Mouse (Mus musculus) limb, embryonic 11.5 days (tissue): ENCODE results near the gene Gm6899. TPM values are rescaled to one million over a fixed set of nuclear protein-coding genes. Genes with fewer than 3 reads are reported as not detected.

Source experiments
- ATAC-seq: fragments of 200-750 bp; cut with Nextera tagmentation; 2 replicates; pipeline ENCODE4 v1.8.0; 2017; ENCODE audit warnings: low read depth; ENCODE audit not compliant: insufficient number of reproducible peaks, low FRiP score, low TSS enrichment
- DNase-seq: peaks from one replicate; pipeline ENCODE4 v3.0.0-alpha.2; 2015; ENCODE audit warnings: low spot score
- H3K27ac ChIP-seq: fragments of 300-500 bp; sonication (generic); replicated peaks from 2 replicates; pipeline ENCODE4 v1.5.1; 2014; ENCODE audit warnings: low read depth, mild to moderate bottlenecking, low read length
- H3K27me3 ChIP-seq: fragments of 300-500 bp; sonication (generic); 2 replicates; pipeline ENCODE4 v1.6.1; 2014; ENCODE audit warnings: mild to moderate bottlenecking, low read length, mixed read lengths; ENCODE audit not compliant: control insufficient read depth, insufficient read depth
- H3K36me3 ChIP-seq: fragments of 300-500 bp; sonication (generic); 2 replicates; pipeline ENCODE4 v1.6.1; 2014; ENCODE audit warnings: mild to moderate bottlenecking, low read length, moderate library complexity, mixed read lengths; ENCODE audit not compliant: control insufficient read depth, insufficient read depth
- H3K4me1 ChIP-seq: fragments of 300-500 bp; sonication (generic); 2 replicates; pipeline ENCODE4 v1.6.1; 2014; ENCODE audit warnings: low read length, mixed read lengths; ENCODE audit not compliant: control insufficient read depth, insufficient read depth
- H3K4me2 ChIP-seq: fragments of 300-500 bp; sonication (generic); 2 replicates; pipeline ENCODE4 v1.6.1; 2014; ENCODE audit warnings: low read depth, mild to moderate bottlenecking, moderate library complexity; ENCODE audit not compliant: severe bottlenecking
- H3K4me3 ChIP-seq: fragments of 300-500 bp; sonication (generic); 2 replicates; pipeline ENCODE4 v1.5.1; 2014; ENCODE audit warnings: low read depth, low read length
- H3K9ac ChIP-seq: fragments of 300-500 bp; sonication (generic); 2 replicates; pipeline ENCODE4 v1.6.1; 2014; ENCODE audit warnings: mild to moderate bottlenecking, low read length
- H3K9me3 ChIP-seq: fragments of 300-500 bp; sonication (generic); 2 replicates; pipeline ENCODE4 v1.6.1; 2016; ENCODE audit warnings: low read length; ENCODE audit not compliant: control insufficient read depth
- WGBS: fragments of 180-500 bp; shearing (Covaris S2); extraction: QIAGEN DNeasy Blood & Tissue Kit; methylation state at CpG from one replicate; pipeline ENCODE4 v1.1.7; 2014; 5-methylcytosine and 5-hydroxymethylcytosine counted together
- polyA plus RNA-seq: library from polyadenylated mRNA; unstranded; fragments of >200 nt; fragmentation: Nextera tagmentation; extraction: Ambion mirVana; gene quantifications from 2 replicates; pipeline ENCODE4 v1.2.1, GENCODE M21; 2014

The Gm6899 gene
- polyA plus RNA-seq, 1 experiment from 2014 or later, result not detected

GRCm38 (mm10) chr11:26618475-26619223 lies 25.6 kb downstream of the Gm6899 start:
- H3K36me3 ChIP-seq, result no peaks in the 10 kb centered on the region
- no peaks in the 10 kb centered on the region for H3K4me1 ChIP-seq
- no peak overlapping the region for H3K9ac ChIP-seq
- 82% methylated on average over 2 of the region's 2 CpGs for WGBS
- H3K27me3 ChIP-seq, result no peaks in the 10 kb centered on the region
- no peaks in the 10 kb centered on the region for H3K9me3 ChIP-seq
- H3K4me3 ChIP-seq, result no peak overlapping the region
- ATAC-seq, result no peak
- no peak for DNase-seq
- H3K4me2 ChIP-seq, result no peak overlapping the region
- H3K27ac ChIP-seq, result no peak overlapping the region

DNA sequence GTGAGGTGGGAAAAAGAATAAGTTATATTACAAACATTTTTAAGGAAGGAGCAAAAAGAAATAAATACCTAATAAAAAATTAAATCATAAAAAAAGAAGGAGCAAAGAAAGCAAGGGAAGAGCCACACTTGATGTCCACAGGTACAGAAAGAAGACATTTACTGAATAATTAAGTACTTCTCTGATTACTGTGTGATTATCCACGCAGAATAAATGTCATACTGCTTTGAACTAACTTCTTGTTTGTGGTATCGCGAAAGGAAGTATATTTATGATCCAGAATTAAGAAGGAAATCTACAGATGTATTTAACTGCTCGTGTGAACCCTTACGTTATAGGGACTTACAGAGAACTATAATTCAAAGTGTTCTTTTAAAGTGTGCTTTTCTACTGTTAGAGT lies 29.7 kb downstream of the Gm6899 start:
- Histone ChIP-seq H3K36me3 (no peaks in the 10 kb centered on the region), H3K4me3 (no peak overlapping the region), H3K4me2 (no peak overlapping the region), H3K27me3 (no peaks in the 10 kb centered on the region), H3K9ac (no peak overlapping the region), H3K9me3 (no peaks in the 10 kb centered on the region), H3K27ac (no peak overlapping the region), H3K4me1 (no peaks in the 10 kb centered on the region)
- DNase-seq (no peak), ATAC-seq (no peak)
- WGBS, result 82% methylated on average over 5 of the region's 5 CpGs

GRCm38 (mm10) chr11:26636239-26636638 lies 43.2 kb downstream of the Gm6899 start:
- WGBS, result 85% methylated on average over 1 of the region's 1 CpGs
- no peaks in the 10 kb centered on the region for H3K36me3 ChIP-seq
- no peak for DNase-seq
- no peak overlapping the region for H3K4me3 ChIP-seq
- H3K9ac ChIP-seq, result no peak overlapping the region
- ATAC-seq, result no peak
- H3K9me3 ChIP-seq, result no peaks in the 10 kb centered on the region
- no peak overlapping the region for H3K4me2 ChIP-seq
- no peaks in the 10 kb centered on the region for H3K4me1 ChIP-seq
- no peak overlapping the region for H3K27ac ChIP-seq
- no peaks in the 10 kb centered on the region for H3K27me3 ChIP-seq

DNA sequence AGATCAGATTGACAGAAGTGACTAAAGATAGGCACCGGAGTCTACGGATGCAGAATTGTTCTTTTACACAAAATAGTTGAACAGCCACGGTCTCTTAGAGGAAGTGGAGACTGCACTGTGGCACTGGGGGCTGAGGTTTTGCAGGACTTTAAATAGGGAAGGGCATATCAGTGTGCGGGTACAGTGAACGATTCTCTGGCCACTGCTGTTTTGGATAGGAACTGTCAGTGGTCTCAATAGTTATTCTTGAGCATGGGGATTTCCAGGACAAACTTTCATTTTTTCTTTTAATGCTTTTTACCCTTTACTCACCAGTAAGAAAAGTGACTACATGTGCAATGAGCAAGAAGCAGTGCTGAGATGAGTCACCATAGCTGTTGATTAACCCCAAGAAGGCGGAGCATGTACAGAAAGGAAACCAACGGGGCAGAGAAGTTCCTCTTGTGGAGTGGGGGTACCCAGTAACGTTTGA lies 47.3 kb downstream of the Gm6899 start:
- Histone ChIP-seq H3K27me3 (no peaks in the 10 kb centered on the region), H3K36me3 (no peaks in the 10 kb centered on the region), H3K4me1 (no peaks in the 10 kb centered on the region), H3K27ac (no peak overlapping the region), H3K4me3 (no peak overlapping the region), H3K4me2 (no peak overlapping the region), H3K9ac (no peak overlapping the region), H3K9me3 (no peaks in the 10 kb centered on the region)
- no peak for ATAC-seq
- 82% methylated on average over 8 of the region's 8 CpGs for WGBS
- no peak for DNase-seq

DNA sequence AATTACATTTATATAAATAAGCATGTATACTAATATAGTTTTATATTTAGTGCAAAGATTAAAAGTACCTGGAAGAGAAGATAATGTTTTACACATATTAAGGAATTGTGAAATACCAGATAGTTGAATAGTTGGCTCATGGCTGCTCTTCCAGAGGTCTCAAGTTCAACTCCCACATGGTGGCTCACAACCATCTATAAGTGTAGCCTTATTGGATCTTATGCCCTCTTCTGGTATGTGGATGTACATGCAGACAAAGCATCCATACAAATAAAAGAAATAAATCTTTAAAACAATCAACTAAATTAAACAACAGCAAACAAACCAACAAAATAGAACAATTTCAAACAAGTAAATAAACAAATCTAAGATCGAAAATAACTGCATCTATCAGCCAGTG lies 49.1 kb downstream of the Gm6899 start:
- DNase-seq, result no peak

More for the DNA sequence above, 49.1 kb downstream of the Gm6899 start:
- H3K36me3 ChIP-seq, result no peaks in the 10 kb centered on the region
- H3K4me1 ChIP-seq, result no peaks in the 10 kb centered on the region
- no peak overlapping the region for H3K4me2 ChIP-seq
- WGBS, result 88% methylated on average over 1 of the region's 1 CpGs
- no peak overlapping the region for H3K27ac ChIP-seq
- H3K27me3 ChIP-seq, result no peaks in the 10 kb centered on the region
- H3K9me3 ChIP-seq, result no peaks in the 10 kb centered on the region
- no peak overlapping the region for H3K4me3 ChIP-seq
- no peak overlapping the region for H3K9ac ChIP-seq
- no peak for ATAC-seq

Other genes starting within 250 kb of the Gm6899 start
- 35.1 and 38.8 TPM in 2 replicates for gene Fancl, start 207.1 kb upstream of the Gm6899 start, polyA plus RNA-seq
- gene Vrk2, start 758 bp downstream of the Gm6899 start, polyA plus RNA-seq, result 22.6 and 24.8 TPM in 2 replicates